Mouse (Mus musculus) central nervous system, embryonic 18 days (tissue): ENCODE measurements around the gene Agpat1. TPM values are rescaled to one million over a fixed set of nuclear protein-coding genes. Genes with fewer than 3 reads are reported as not detected.

ENCODE experiments used
- polyA plus RNA-seq: library from polyadenylated mRNA; depleted of rRNA; stranded (reverse); fragments of >200 nt; gene quantifications from 2 replicates; pipeline ENCODE4 v1.2.3, GENCODE M21; 2012; rRNA removed

The Agpat1 gene
- 209 and 219 TPM in 2 replicates for polyA plus RNA-seq

DNA sequence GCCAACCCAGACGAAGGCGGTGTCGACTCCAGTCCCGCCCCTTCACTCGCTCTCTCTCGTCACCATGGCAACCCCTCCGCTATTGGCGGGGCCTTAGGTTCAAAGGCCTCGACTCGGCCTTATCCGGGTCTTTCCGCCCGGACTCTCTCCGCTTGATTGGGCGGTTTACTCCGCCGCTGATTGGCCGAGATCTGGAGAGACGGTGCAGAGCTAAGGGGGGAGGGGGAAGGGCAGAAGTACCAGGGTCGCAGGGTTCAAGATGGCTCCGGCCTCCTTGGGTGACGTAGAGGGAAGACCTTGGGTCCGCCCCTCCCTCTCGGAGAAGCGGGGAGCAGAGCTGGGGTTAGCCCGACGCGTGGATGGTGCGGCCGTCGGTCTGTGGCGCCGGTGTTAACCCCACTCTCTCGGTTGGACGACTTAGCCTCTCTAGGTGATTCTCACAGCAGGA lies at the start of gene Agpat1:
Gene Agpat1 (plus strand): TSS at position 202 of the 448 bp plus-strand sequence.

GRCm38 (mm10) chr17:34564003-34564421 lies 40.0 kb upstream of the Agpat1 start, which contains the start of gene Notch4:
Gene Notch4, plus strand, starts transcription at chr17:34564268.

GRCm38 (mm10) chr17:34589681-34590101 lies 14.4 kb upstream of the Agpat1 start, which contains the start of gene Gpsm3:
Gene Gpsm3, plus strand, starts transcription at chr17:34589806.

DNA sequence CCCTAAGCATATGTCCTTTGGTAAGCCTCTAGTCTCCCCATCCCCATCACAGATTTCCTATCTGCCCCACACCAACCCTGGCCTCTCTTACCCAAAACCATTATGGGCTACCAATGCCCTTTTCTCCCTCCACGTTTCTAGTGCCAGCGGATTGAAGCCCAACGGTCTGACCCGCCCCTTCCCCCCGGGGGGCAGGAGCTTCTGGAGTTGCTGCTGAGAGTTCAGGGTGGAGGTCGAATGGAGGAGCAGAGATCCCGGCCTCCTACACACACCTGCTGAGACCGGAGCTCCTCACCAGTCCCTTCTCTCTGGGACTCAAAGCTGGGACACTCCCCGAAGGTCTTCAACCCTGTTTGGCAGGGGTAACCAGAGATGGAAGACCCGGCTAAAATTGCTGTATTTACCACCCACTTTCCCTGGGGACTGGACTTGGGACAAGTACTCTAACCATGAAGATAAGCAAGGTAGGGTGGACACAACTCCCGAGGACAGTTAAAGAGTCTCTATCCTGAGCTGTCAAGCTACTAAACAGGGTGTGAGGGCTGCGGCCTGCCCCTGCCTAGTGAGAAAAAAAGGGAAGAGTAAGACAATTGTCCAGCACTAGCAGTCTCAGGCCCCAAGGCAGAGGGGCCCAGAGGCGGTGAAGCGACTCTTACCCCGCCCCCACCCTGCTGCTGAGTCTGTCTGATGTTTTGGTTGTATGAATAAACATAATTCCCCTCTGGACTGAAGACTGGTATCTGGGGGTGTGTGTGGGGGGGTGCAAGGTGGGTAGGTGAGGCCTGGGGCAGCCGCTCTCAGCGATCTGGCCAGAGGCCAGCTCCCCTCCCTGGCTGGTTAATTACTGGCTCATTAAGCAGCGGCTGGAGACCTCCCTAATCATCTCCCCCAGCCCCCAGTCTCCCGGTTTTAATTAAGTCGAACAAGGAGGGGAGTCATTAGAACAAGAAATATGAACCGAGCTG lies 12.8 kb upstream of the Agpat1 start, which contains the start of gene Pbx2:
Gene Pbx2 (plus strand): TSS at position 238 of the 965 bp plus-strand sequence.

DNA sequence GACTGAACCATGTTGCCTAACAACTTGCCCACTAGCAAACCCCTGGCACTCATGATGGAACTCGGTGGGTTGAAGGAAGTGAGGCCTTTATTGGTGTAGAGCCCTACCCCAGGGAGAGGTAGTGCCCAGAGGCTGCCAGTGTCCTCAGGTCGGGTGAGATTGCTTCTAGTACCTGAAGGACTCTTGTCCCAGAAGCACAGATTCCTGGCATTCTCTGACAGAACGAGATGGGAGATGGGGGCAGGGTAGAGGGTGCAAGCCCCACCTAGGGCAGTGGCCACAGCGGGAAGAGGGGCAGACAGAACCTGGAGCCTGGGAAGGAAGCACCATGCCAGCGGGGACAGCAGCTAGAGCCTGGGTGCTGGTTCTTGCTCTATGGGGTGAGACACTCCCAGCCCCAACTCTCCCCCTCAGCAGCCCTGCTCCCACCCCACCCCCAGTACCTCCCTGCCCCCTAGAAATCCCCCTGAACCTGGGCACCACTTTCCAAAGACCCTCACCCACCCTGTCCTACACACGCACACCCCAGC lies 6.4 kb upstream of the Agpat1 start, which contains the start of gene Ager:
Gene Ager (plus strand): TSS at position 297 of the 530 bp plus-strand sequence.

DNA sequence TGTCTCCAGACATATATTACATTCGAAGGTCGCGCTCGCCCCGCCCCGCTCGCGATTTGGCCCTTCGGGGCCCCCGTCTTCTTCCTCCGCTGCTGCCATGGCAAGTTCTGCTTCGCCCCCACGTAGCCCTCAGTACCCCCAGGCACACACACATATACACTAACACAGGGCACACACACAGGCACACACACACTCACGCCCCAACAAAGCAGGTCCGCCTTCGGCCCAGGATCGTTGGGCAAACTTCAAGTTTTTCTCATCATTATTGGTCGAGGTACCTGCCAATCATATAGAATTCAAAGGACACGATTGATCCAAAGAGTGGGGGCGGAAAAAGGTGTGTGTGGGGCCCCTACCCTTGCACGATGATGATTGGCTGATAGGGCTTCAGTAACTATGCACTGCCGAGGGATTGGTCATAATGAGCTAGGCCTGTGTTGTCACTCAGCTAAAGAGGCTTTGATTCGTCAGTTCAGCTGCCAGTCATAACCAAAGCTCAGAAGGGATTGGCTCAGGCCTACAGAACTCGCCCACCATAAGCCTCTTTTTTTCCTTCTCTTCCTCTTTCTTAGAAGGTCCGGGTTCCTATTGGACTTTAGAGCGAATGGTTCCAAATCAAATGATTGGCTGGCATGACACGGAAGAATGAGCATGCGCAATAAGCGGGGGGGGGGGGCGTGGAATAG lies 544 bp upstream of the Agpat1 start, which contains the start of gene Rnf5:
Gene Rnf5 (minus strand): TSS at position 316 of the 686 bp plus-strand sequence.

GRCm38 (mm10) chr17:34615871-34616270 lies 11.8 kb downstream of the Agpat1 start, which contains the start of gene Egfl8:
Gene Egfl8, minus strand, starts transcription at chr17:34615971.

GRCm38 (mm10) chr17:34627943-34628643 lies 24.0 kb downstream of the Agpat1 start, which contains the start of gene Ppt2:
Gene Ppt2, minus strand, starts transcription at chr17:34628510.

DNA sequence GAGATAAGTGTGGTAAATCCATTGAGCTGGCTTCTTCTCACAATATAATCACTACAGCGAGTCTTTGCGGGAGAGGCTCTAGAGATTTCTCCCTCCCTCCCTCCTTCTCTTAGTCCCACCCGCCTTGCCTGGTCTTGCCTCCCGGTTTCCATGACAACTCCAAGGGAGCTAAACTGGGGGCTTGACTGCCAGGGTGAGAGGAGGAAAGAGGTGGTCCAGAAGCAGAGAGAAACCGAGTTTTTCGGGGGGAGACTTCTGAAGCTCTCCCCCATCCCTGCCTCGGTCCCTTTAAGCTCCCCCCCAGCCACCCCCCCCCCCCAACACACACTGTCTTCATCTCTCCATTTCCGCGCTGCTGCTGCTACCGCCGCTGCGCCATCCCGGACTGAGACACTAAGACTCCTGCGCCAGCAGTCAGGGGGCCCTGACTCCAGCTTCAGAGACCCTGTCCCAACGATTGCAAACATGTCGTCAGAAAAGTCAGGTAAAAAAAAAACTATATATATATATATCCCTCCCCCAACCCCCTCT lies 25.2 kb downstream of the Agpat1 start, which contains the start of gene Prrt1:
Gene Prrt1 (plus strand): TSS at position 313 of the 531 bp plus-strand sequence.

DNA sequence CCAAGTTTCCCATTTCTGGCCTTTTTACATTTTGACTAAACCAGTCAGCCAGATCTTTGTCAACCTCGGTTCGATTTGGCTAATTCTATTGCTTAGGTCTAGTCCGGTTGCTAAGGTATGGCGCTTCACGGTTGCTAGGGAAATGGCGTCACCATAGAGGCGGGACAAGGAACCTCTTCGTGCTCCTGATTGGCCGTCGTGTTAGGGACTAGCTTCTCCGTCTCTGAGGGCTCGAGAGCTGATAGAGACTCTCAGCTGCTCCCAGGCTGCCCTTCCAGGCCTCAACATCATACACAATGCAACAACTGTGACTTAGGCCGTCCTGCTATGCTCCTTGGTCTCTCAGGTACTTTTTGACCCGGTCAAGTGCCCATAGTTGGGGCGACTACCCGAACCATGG lies 40.5 kb downstream of the Agpat1 start, which contains the start of gene Fkbpl:
Gene Fkbpl (plus strand): TSS at position 157 of the 400 bp plus-strand sequence.

DNA sequence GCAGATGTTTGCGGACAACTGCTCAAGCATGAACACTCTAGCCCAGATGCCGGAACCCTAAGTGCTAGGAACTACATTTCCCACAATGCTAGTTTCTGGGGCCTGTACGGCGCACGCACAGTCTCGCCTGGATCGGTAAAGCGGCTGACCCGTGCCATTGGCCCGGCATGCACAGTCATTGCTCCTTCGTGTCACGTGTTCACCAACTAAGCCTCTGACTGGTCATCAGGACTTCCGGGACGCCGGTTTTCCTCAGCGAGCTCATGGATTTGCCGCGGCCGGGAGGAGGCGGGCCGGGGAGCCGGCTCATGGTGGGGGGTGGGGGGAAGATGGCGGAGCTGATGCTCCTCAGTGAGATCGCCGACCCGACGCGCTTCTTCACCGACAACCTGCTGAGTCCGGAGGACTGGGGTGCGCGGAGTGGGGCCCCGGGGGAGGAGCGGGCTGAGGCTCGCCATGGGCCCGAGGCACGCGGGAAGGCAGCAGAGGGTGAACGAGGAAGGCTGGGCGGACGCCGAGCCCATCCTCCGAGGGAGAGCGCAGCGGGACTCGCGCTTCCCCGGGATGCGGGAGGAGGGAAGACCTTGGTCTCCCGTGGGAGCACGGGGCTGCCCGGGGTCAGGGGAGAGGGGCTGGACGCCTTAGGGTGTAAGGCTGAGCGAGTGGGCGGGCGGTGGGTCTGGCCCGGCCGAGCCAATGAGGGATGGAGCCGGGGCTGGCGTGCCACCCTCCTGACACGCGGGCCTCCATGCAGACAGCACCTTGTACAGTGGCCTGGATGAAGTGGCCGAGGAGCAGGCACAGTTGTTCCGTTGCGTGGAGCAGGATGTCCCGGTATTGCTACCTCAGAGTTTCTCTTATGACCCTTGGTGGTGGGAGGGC lies 43.1 kb downstream of the Agpat1 start, which contains the start of gene Atf6b:
Gene Atf6b (plus strand): TSS at position 241 of the 882 bp plus-strand sequence.

Other genes starting within 250 kb of the Agpat1 start
- gene Btnl2, start 249.4 kb upstream of the Agpat1 start, polyA plus RNA-seq: not detected in 2 replicates
- gene Btnl1, start 227.1 kb upstream of the Agpat1 start, polyA plus RNA-seq: not detected in 2 replicates
- 7.7 and 11.5 TPM in 2 replicates for gene BC051142, start 205.4 kb upstream of the Agpat1 start, polyA plus RNA-seq
- gene Btnl4, start 126.9 kb upstream of the Agpat1 start, polyA plus RNA-seq: not detected in 2 replicates
- not detected in 2 replicates for gene Btnl6, start 86.9 kb upstream of the Agpat1 start, polyA plus RNA-seq
- gene Notch4, start 40.0 kb upstream of the Agpat1 start, polyA plus RNA-seq: 6.4 and 8.1 TPM in 2 replicates
- 1.9 and 2.2 TPM in 2 replicates for gene Gpsm3, start 14.5 kb upstream of the Agpat1 start, polyA plus RNA-seq
- gene Pbx2, start 13.0 kb upstream of the Agpat1 start, polyA plus RNA-seq: 66.5 and 66.7 TPM in 2 replicates
- gene Ager, start 6.4 kb upstream of the Agpat1 start, polyA plus RNA-seq: 3.8 and 4.2 TPM in 2 replicates
- 199 and 200 TPM in 2 replicates for gene Rnf5, start 572 bp upstream of the Agpat1 start, polyA plus RNA-seq
- gene Egfl8, start 11.7 kb downstream of the Agpat1 start, polyA plus RNA-seq: 5.5 and 12.4 TPM in 2 replicates
- gene Ppt2, start 24.2 kb downstream of the Agpat1 start, polyA plus RNA-seq: 22.4 and 24.5 TPM in 2 replicates
- 66.0 and 82.7 TPM in 2 replicates for gene Prrt1, start 25.3 kb downstream of the Agpat1 start, polyA plus RNA-seq
- gene Fkbpl, start 40.5 kb downstream of the Agpat1 start, polyA plus RNA-seq: 5.0 and 5.4 TPM in 2 replicates
- gene Atf6b, start 42.9 kb downstream of the Agpat1 start, polyA plus RNA-seq: 95.0 and 101 TPM in 2 replicates
- gene Tnxb, start 66.3 kb downstream of the Agpat1 start, polyA plus RNA-seq: 1.2 and 1.4 TPM in 2 replicates
- 0.63 and 1.0 TPM in 2 replicates for gene C4b, start 139.6 kb downstream of the Agpat1 start, polyA plus RNA-seq
- gene Cyp21a1, start 200.3 kb downstream of the Agpat1 start, polyA plus RNA-seq: 0.08 TPM in 1 of 2 replicates, not detected in the other
- gene Stk19, start 232.7 kb downstream of the Agpat1 start, polyA plus RNA-seq: 75.7 and 76.3 TPM in 2 replicates
- gene Dxo, start 232.8 kb downstream of the Agpat1 start, polyA plus RNA-seq: 61.1 and 67.6 TPM in 2 replicates
- gene Skiv2l, start 245.9 kb downstream of the Agpat1 start, polyA plus RNA-seq: 89.7 and 90.9 TPM in 2 replicates
- gene Nelfe, start 246.1 kb downstream of the Agpat1 start, polyA plus RNA-seq: 50.7 and 54.7 TPM in 2 replicates